Comparison of ENCODE assay signal across 10 mouse cellular contexts in the genomic region with DNA sequence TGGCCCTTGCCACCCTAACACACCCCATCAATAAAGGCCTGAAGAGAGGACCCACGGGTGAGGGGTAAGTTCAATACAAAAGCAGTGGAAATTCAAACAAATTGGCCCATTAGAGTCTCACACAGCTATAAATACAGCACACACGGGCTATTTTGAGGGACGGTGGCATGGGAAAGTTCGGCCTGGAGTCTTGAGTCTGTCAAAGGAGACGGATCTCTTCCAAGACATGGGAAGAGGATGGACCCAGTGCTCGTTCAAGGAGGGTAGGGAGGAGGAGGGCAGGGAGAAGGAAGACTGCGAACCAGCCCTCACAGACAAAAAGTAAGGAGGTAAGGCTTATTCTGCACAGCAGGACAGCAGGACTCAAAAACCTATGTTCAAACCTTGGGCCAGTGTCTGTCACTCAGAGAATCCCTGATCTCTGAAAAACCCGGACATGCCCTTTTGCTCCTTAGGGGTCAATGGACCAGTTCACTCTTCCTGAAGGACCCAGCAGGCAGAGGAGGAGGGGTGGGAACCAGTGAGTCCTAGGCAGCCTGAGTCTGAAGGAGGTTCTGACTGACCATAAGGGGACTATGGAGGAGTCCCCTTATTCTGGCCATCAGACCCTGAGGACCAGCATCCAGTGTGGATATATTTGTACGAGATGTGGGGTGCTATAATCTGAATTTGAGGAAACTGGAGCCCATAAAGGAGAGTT.
DNase-seq lines count a peak whose midpoint lies in the region; ATAC-seq and TF ChIP-seq lines count a peak whose summit lies in the region.
"Had no signal": no experiment of that assay in that cellular context is flagged by ENCODE, and none has a peak within 500 bp of the region (broad histone marks: within the 10 kb centered on the region; RNA-seq: fewer than 3 reads in every experiment).

No protein-coding gene starts in this region.

- H3K9ac ChIP-seq in forebrain, postnatal 0 days: no peak overlapping the region
- H3K9ac ChIP-seq in intestine, embryonic 16.5 days (ENCODE audit: low read depth, low read length): no peak overlapping the region

- ATAC-seq in forebrain, postnatal 0 days: no peak
- ATAC-seq in intestine, embryonic 16.5 days: no peak

- no peak for TF ChIP-seq CTCF in forebrain, postnatal 0 days (IDR thresholded peaks at IDR 0.05; ENCODE audit: low read depth)
- no peak for TF ChIP-seq CTCF in kidney, adult 2 months (conservative IDR thresholded peaks at IDR 0.05; ENCODE audit: insufficient read depth, insufficient read length, low read depth, low read length)

- no peak overlapping the region for H3K4me2 ChIP-seq in forebrain, postnatal 0 days (ENCODE audit: low read depth)
- no peak overlapping the region for H3K4me2 ChIP-seq in intestine, embryonic 16.5 days (ENCODE audit: low read depth, low read length)

- TF ChIP-seq POLR2A in kidney, adult 2 months (IDR thresholded peaks at IDR 0.05; ENCODE audit: low read depth, low read length): no peak

- 60% methylated on average over 9 of the region's 9 CpGs for WGBS in forebrain, embryonic 10.5 days
- 32% methylated on average over 9 of the region's 9 CpGs for WGBS in forebrain, postnatal 0 days
- WGBS in kidney, adult 2 months: 56% methylated on average over 9 of the region's 9 CpGs
- 51% methylated on average over 9 of the region's 9 CpGs for WGBS in intestine, embryonic 16.5 days

- peak overlapping the region; percentile 70 for H3K27ac ChIP-seq in forebrain, embryonic 10.5 days
- H3K27ac ChIP-seq in forebrain, postnatal 0 days (ENCODE audit: low read depth, low read length): no peak overlapping the region
- H3K27ac ChIP-seq in kidney, adult 2 months (ENCODE audit: insufficient read depth, low read depth, low read length): peak overlapping the region; percentile 11; the same call in 1 of the 2 replicates
- H3K27ac ChIP-seq in intestine, embryonic 16.5 days (ENCODE audit: low read length): peak overlapping the region; percentile 45; the same call in 1 of the 2 replicates

- H3K4me1 ChIP-seq in forebrain, embryonic 10.5 days: peaks cover 28% of the 10 kb centered on the region
- H3K4me1 ChIP-seq in forebrain, postnatal 0 days (ENCODE audit: insufficient read depth): no peaks in the 10 kb centered on the region
- H3K4me1 ChIP-seq in kidney, adult 2 months (ENCODE audit: control insufficient read depth, insufficient read depth, low read length): no peaks in the 10 kb centered on the region
- peaks cover 28% of the 10 kb centered on the region for H3K4me1 ChIP-seq in intestine, embryonic 16.5 days (ENCODE audit: control insufficient read depth, insufficient read depth, low read length)

- H3K36me3 ChIP-seq in forebrain, embryonic 10.5 days (replicated peaks): no peaks in the 10 kb centered on the region
- H3K36me3 ChIP-seq in forebrain, postnatal 0 days (ENCODE audit: insufficient read depth): no peaks in the 10 kb centered on the region
- no peaks in the 10 kb centered on the region for H3K36me3 ChIP-seq in kidney, adult 2 months (ENCODE audit: control insufficient read depth, insufficient read depth, low read length)
- H3K36me3 ChIP-seq in intestine, embryonic 16.5 days (ENCODE audit: control insufficient read depth, insufficient read depth, low read length): no peaks in the 10 kb centered on the region

- no peaks in the 10 kb centered on the region for H3K9me3 ChIP-seq in forebrain, embryonic 10.5 days
- H3K9me3 ChIP-seq in forebrain, postnatal 0 days (ENCODE audit: low read length): no peaks in the 10 kb centered on the region
- H3K9me3 ChIP-seq in intestine, embryonic 16.5 days (ENCODE audit: control insufficient read depth, low read length): no peaks in the 10 kb centered on the region

- H3K27me3 ChIP-seq in forebrain, embryonic 10.5 days (ENCODE audit: poor library complexity, severe bottlenecking): 0 out of 2 replicates have a peak, but pooled peaks cover 4% of the 10 kb centered on the region
- H3K27me3 ChIP-seq in forebrain, postnatal 0 days (ENCODE audit: insufficient read depth, low read length): peaks cover 4% of the 10 kb centered on the region; the same call in 1 of the 2 replicates
- H3K27me3 ChIP-seq in kidney, adult 2 months (replicated peaks; ENCODE audit: control insufficient read depth, insufficient read depth, low read length): no peaks in the 10 kb centered on the region
- H3K27me3 ChIP-seq in intestine, embryonic 16.5 days (replicated peaks; ENCODE audit: control insufficient read depth, insufficient read depth, low read length): no peaks in the 10 kb centered on the region

- H3K4me3 ChIP-seq in forebrain, embryonic 10.5 days: no peak overlapping the region
- no peak overlapping the region for H3K4me3 ChIP-seq in forebrain, postnatal 0 days (ENCODE audit: low read depth, low read length)
- no peak overlapping the region for H3K4me3 ChIP-seq in kidney, adult 2 months (ENCODE audit: insufficient read depth, low read depth, low read length)
- no peak overlapping the region for H3K4me3 ChIP-seq in intestine, embryonic 16.5 days (ENCODE audit: low read length)

- DNase-seq in forebrain, embryonic 10.5 days (ENCODE audit: extremely low spot score, low spot score): no peak
- no peak for DNase-seq in forebrain, postnatal 0 days
- DNase-seq in kidney, adult 2 months: no peak
- DNase-seq in kidney, postnatal 10 days: no peak
- DNase-seq in embryo, embryonic 11 days: peak; percentile 45
- DNase-seq in right cerebral cortex, postnatal 14 days: no peak
- DNase-seq in adrenal gland, postnatal 36 days: no peak
- DNase-seq: cerebellum, adult 11-12 months; gastrocnemius, postnatal 36 days had no signal
